Mouse (Mus musculus): ENCODE measurements around the gene Hoxa9. TPM values are rescaled to one million over a fixed set of nuclear protein-coding genes. Genes with fewer than 3 reads are reported as not detected.

The Hoxa9 gene
- total RNA-seq, 2 experiments from 2014 or later: 3.9 to 6.8 TPM

DNA sequence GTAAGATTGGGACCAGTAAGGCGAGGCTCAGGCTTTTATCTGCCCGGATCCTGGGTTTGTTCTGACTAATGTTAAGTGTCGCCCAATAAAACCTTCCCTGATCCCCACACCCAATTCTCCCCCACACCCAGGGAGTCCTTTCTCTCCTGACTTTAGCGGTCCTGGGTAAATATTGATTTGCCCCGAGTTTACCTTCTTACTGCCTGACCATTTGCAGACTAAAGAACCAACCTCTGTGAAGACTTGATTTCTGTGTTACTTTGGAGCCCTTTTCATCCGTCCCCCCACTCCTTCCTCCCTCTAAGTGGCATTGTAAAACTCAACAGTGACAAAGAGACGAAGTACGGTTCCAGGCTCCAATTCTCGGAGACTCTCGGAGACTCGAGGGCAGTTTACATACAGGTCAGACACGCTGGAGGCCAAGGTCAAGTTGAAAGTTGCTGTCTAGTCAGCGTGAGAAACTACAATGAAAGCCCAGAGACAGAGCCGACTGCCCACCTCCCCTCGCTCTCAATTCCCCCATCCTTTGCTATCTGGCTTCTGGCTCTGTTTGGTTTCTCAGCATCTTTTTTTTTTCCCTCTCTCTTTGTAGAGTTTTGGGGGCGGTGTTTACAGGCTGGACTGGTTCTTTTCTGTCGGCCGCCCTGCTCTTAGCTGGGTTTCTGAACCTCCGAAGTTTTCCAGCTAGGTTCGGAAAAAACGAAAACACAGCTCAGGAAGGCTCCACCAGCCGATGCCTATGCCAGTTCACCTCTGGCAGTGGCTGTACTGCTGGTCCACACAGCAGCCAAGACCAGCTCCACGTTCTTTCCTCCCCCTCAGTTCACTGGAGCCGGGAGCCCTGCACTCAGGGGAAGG, 31.8 kb upstream of the Hoxa9 start:
- no peak for DNase-seq
- intact Hi-C loops (cut with DNase I): no loop called here

DNA sequence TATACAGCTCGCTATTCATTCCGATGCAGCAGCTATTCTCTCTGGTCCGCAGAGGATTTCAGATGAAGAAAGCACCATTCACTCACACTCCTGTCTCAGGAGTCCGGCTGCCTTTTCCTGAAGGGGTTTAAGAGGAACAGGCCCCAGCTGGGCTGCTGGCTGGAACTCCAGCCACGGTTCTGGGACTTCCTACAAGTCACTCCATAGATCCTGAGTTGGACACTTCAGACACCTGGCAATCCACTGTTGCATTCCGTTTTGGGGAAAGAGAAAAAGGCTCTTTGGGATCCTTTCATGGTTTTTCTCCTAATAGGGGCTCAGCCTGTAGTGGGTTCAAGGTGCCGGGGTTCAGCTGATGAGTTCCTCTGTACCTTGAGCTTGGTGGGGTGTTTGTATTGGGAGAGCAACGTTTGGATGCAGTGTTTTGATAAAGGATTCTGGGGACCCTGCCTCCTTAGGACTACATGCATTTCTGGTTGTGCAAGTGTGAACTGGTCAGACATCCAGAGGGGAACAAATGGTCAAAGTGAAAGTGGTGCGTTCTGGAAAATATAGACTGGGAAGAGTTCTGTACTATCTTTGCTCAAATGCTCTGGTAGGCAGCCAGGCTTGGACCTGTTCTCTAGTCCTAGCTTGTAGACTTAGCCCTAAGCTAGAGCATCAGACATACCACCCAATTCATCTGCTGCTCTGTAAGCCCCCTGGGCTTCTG, 31.0 kb upstream of the Hoxa9 start:
- no peak for DNase-seq
- intact Hi-C loops (cut with DNase I): no loop called here

DNA sequence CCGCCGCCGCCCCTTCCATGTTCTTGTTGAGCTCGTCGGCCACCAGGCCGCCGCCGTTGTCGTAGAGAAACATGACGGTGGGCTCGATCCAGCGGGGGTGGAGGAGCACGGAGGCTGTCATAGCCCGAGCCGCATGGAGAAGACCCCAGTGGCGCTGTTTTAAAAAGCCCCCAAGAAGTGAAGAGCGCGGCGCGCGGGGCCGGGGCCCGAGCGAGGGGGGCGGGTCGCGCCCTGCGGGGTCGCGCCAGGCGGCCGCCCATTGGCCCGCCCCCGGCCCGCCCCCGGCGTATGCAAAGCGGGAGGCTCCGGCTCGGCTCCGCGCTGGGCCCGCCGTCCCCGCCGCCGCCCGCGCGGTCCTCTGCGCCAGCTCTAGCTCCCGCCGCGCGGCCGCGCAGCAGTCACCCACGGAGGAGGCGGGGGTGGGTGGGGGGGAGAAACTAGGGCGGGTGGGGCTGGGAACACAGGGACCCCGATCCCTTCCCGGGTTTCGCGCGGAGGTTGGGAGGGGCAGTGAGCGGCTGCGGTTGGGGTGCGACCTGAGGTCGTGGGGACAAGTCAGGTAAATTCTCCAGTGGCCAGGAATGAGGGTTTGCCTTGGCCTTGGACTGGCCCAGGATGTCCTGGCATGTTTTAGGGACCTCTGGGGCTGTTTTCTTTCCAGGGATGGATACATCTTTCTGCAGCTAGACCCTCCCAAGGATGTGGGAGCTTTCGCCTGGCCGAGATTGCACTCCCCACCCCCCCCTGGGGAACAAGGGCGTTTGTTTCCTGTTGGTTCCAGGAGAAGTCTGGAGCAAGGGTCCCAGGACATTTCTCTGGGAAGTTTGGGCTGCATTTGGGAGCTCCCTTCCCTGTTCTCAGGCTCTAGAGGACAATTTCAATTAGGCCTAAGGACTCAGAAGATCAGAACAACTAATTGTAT, 30.0 kb upstream of the Hoxa9 start, which contains the start of gene Hoxa13:
Hoxa13 (minus strand) TSS at position 227 of the 922 bp plus-strand sequence.
- intact Hi-C loops (cut with DNase I): no loop called here
- no peak for DNase-seq

DNA sequence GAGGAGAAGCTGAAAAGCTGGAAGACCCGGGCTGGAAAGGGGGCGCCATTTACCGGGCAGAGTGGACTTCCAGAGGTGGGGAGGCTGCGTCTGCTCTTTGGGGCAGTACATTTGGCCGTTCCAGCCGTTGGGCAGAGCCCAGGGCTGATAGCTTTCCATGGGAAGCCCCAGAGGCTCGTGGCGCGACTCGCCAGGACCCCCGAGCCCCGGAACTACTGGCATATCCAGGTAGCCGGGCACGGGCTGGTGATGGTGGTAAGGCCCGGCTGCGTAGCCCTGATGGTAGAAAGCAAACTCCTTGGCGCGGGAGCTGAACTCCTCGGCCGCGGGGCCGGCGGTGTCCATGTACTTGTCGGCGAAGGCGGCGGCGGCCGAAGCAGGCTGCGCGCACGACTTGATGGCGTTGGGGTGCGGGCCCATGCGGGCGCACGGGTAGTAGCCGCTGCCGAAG, 28.9 kb upstream of the Hoxa9 start:
- intact Hi-C loops (cut with DNase I): loop anchor here (5.0 kb wide), 3 partner anchors 452 to 662 kb away; partner anchors contain the start of gene Tax1bp1
- DNase-seq: peak in 1 of 2 experiments; percentile 39

DNA sequence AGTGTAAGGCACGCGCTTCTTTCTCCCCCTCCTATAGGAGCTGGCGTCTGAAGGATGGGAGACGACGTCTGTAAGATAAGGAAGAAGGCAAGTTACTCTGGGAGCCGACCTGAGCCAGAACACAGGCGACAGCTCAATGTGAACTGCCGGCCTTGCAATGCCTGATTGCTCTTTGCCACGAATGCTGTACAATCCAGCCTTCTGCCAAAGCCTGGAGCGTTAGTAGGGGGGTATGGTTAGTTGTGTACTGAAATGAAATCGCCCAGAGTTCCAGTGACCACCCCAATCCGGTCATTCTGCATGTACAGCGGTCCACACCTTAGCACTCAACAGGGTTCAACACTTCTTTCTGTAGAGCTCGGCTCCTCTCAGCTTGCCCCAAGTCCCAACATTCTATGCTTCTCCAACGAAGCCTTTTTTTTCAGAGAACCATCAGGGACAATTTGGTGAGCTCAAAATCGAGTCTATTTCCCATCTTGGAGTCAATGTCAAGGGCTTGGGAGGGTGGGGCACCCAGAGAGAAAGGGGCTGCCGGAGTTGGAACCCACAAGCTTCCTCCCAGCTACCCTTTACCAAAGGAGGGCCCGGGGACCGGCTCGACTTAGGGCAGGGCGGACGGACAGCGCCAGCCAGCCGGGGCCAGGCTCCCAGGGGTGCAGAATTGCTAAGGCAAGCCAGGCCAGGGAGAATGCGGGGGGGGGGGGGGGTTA, 28.3 kb upstream of the Hoxa9 start:
- DNase-seq: no peak
- intact Hi-C loops (cut with DNase I): loop anchor here (5.0 kb wide), 3 partner anchors 453 to 663 kb away; partner anchors contain the start of gene Tax1bp1

DNA sequence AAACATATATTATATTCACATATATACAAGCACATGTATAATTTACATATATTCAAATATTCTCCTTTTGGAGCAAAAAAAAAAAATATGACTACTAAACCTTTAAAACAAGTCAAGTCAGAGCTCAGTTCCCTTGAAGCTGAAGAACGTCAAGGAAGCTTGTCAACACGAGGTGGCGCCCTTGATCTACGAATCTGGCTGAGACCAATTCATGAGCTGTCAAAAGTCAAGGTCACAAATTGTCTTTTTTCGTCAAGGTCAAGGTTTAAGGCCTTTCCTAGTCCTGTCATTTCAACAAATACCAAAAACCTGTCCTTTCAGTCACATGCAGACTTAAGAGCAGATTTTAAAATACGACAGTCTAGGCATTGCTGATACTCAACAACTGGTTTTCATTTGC, 26.1 kb upstream of the Hoxa9 start:
- intact Hi-C loops (cut with DNase I): loop anchor here (5.0 kb wide), 3 partner anchors 455 to 665 kb away; partner anchors contain the start of gene Tax1bp1
- DNase-seq: peak; percentile 78 to 79

DNA sequence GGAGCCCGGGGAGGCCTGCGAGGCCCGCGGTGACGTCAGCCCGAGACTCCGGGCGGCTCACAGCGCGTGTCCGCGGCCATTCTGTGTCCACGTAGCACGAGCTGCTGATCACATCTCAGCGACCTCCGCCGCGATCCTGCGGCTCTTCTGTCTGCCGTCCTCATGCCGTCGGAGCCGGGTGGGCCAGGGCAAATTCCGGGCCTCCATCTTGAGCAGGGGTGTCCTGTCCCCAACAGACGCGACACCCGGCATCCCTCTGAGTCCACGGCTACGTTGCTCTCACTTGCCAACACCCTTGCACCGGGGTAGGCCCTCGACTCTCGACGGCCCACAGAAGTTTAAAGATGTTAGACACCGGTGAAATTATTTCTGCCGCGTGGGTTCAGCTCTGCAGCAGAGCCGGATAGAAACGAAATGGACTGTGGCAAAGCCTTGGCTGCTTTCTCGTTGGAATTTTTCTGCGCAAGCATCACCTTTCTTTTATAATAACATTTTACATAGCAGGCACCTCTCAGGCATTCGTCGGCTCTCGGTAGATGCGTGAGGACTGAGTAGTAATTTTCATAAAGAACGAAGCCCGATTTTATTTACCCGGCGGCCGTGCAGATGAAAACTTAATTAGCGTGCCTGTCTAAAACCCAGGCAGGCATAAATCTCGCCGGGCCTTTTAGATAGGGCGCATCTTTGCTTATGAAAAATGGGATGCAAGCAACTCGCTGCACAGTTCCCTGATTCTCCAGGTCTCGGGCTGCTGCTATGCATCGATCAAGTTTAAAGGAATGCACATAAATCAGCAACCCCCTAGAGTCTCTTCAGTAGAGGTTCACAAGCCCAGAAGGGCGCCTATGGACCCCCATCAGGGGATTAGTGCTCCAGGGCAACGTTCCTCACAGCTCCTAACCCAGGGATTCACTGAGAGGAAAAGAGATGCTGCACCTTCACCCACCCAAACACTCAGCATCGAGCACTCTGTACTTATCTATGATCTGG, 22.9 kb upstream of the Hoxa9 start:
- intact Hi-C loops (cut with DNase I): no loop called here
- peak in 1 of 2 experiments; percentile 51 for DNase-seq

DNA sequence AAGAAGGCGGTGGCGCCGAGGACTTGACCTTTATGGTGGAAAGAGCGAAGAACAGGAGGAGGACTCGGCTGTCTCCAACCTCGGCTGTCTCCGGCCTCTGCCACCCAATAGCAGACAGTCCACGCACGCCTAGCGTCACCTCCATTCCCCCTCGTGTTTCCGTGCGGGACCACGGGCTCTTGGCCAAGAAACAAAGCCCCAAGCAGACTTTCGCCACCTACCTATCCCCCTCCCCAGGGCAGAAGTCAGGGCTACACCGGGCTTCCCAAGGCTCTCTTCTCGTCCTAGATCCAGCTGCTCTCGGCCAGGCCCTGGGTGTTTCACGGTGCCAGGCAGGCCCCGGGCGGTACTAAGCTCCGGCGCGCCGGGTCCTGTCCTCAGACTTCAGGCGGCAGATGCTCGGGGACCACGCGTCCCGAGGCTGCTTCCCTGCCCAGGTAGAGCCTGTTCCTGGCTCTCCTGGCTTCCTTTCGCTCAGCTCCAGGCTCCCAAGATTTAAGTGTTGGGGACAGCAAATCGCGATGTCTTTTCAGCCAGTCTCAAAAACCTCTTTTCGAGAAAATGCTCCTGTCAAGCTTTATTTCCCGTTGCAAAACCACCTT, 22.0 kb upstream of the Hoxa9 start:
- no peak for DNase-seq
- intact Hi-C loops (cut with DNase I): no loop called here

DNA sequence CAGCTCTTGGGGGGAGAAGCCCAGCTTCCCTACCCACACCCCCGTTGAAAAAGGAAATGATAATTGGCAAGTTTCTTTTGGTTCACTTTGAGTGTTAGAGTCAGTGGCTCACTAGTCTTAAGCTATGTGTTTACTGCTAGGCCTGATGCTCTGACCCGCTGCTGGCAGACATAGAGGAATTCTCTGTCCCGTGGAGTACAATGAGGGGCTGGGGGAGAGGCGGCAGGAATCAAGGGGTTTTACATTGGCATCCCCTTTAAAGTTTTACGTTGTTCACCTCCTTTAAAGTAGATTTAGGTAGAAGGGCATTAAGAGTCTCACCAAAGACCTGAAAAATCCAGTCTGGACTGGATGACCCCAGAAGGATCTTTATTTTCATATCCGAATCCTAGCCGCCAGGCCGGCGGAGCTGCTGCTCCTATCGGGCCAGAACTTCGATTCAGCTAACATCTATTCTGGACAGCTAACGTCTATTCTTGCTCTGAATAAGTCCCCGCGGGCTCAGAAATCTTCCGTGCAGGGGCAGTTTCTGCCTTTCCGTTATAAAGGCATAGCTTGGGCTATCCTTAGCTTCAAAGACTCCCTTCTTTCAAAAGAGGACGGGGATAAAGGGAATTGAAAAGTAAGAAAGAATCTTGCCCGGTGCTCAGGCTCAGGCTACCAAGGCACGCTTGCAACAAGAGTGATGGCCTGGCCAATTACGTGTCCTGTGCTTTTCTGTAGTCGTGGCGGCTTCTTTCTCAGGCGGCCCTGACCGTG, 21.3 kb upstream of the Hoxa9 start:
- intact Hi-C loops (cut with DNase I): no loop called here
- no peak for DNase-seq

DNA sequence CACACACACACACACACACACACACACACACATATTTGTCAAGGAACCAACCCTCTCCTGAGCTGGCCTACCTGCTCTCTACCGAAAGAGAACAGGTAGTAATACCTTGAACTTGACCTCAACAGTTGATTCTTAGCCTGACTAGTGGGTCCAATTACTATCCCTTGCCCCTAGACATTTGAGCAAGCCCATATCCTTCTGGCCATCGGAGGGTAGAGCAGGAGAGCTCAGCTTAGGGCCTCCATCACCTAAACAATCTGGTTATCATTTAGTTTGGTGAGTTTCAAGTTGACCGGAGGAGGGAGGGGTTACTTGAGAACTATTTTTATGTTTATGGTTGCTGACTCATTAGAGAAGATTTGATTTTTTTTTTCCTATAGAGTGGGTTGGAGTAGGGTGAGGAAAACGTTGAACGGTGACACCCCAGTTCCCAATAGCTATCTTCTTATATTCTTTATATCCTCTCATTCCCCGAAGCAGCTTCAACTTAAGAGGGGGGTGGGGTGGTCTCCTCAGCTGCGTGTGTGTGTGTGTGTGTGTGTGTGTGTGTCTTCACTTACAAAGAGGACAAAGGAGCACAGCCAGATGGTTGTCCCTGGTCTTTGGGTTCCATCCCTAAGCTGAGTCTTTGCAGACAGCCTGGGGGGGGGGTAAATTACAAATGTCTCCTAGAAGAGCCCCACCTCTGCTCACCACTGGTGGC, 20.4 kb upstream of the Hoxa9 start:
- DNase-seq: no peak
- intact Hi-C loops (cut with DNase I): no loop called here

DNA sequence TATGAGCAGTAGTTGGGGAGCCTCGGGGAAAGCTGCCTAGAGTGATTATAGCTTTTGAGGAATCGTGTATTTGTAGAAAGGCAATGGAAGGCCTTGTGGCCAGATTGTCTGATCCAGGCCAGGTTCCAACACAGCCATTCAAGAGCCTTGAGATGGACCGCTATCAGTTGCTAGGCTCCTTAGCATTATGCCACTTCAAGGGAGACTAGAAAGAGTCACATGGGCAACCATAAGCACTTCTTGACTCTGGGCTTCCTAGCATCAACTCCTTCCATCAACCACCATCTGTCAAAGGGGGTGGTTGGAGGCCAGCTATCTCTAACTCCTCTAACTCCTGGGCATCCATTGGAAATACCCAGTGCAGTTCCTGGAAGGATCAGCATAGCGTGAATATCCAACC, 18.9 kb upstream of the Hoxa9 start:
- intact Hi-C loops (cut with DNase I): no loop called here

DNA sequence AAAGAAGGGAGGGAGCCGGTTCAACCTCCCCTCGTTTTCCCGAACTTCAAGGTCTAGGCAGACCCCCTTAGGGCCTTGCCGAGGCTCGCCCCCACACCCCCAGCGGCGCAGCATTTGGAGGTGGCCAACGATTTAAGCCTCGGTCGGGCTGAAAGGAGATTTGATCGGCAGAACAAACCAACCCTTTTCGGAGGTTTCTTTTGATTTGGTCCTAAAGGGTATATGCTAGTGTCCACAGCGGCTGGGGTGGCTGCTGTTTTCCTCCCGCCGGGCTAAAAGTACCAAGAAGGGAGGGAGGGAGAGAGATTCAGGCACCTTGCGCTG, 18.5 kb upstream of the Hoxa9 start:
- intact Hi-C loops (cut with DNase I): no loop called here
- no peak for DNase-seq

More for the DNA sequence above, 18.9 kb upstream of the Hoxa9 start:
- DNase-seq: no peak

DNA sequence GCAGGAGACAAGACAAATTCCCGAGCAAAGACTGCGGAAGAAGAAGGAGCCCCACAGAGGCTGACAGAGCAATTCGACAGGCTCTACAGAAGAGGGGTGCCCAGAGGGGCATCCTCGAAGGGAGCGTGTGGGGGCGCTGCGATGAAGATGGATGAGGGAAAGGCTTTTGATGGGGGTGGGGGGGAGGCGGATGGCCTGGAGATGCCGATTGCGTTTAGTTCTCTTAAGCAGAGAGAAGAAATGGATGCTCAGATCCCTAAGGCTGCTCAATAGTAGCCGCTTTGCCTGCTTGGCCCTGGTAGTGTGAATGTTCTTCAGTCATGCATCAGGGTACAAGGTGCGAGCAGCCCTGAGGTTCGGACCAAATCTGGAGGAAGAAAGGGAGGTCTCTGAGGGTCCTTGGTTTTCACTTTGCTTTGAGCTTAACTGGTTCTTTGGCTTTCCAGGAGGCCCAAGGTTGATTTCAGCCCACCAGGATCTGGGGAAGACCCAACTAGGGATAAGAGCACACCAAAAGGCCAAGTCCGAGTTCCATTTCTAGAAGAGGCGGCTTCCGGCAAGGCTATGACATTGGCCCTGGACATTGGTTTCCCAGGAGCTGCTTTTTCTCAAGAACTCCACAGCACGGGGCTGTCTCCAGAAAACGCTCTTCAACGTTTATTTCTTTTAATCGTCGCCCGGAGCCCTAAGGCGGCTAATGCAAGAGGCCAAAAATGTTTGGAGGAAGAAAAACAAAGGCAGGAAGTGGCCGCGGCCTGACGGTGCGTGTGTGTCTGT, 17.9 kb upstream of the Hoxa9 start:
- intact Hi-C loops (cut with DNase I): no loop called here
- DNase-seq: no peak

DNA sequence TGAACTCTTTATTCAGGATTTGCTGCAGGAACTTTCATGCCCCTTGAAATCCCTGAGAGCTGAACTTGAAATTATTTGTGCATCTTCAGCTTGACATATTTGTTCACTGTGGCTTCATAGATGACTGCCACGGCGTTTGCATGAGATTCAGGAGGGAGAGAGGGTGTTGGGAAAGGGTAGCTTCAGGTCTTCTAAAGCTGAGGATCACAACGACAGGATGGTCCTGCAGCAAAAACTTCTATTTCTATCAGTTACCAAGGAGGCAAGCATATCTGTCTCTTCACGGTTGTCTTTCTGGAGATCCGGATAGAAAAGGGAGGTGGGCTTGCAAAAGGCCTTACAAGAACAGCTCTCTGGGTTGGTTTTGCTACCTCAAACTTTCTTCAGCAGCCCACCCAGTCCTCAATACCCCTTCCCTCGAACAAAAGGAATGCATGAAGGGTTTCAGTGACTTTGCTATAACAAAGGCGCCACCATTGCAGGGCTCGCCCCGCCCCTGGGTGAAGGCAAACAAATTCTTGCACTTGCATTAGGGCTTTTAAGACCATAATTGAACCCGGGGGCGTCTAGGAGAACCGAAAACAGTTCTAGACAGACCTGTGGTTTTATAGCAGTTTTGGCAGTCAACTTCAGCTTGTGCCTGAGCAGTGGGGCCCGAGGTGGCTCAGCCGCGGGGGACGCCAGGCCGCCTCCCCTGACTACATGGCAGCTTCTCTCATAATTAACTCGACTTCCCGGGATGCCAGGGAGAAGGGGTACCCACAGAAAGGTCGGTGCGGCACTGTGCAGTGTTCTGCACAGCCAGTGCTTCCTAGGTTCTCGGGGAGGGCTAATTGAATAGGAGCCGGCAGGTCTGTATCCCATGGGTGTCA, 17.1 kb upstream of the Hoxa9 start:
- intact Hi-C loops (cut with DNase I): no loop called here
- DNase-seq: no peak

DNA sequence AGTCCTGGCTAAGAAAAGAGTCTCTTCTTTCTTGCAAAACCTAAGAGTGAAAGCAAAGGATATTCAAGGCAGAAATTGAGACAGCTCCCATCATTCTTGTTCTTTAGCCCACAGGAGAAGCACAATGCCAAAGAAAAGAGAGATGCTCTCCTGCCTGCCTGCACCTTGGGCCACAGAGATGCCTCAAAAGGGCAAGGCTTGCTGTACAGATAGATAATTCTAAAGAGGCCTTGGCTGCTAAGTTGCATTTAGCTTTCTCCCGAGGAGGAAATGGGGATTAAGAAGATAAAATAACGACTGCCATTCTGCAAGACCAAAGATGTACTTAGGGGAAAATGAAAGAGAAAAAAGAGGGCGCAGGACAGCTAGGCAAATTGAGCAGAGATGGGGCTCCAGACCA, 16.0 kb upstream of the Hoxa9 start:
- no peak for DNase-seq
- intact Hi-C loops (cut with DNase I): no loop called here

Data from gastrocnemius, postnatal 36 days (tissue).